8 mouse cellular contexts compared by ENCODE assay signal in genomic region chr8:80739155-80739924, GRCm38 (mm10). TPM values are rescaled to one million over a fixed set of nuclear protein-coding genes. Genes with fewer than 3 reads are reported as not detected.
DNase-seq lines count a peak whose midpoint lies in the region; ATAC-seq lines count a peak whose summit lies in the region.
"Not testable (repeated sequence)": the region's sequence is repeated elsewhere in the genome, so short reads cannot be mapped to it uniquely, and the experiment has no call there.

Gene Smarca5, minus strand, starts transcription at chr8:80739497.

- DNase-seq in T-cell, adult 2 months (ENCODE audit: low spot score): peak; percentile 95
- DNase-seq in cerebellum, postnatal 25 days: peak; percentile 97 to 98
- peak; percentile 89 to 93 for DNase-seq in frontal cortex, postnatal 25 days (ENCODE audit: low spot score in 2 of 2)
- peak; percentile 87 for DNase-seq in hindbrain, embryonic 14.5 days (ENCODE audit: low spot score)
- peak; percentile 95 to 96 for DNase-seq in layer of hippocampus, postnatal 36 days
- DNase-seq in lung, postnatal 25 days (ENCODE audit: low spot score): peak; percentile 94
- peak; percentile 74 for DNase-seq in retina, adult 2 months (ENCODE audit: low read depth, low spot score)
- DNase-seq in thymus, postnatal 25 days: peak; percentile 95

- H3K9ac ChIP-seq in hindbrain, embryonic 14.5 days: peak within 1 kb of the TSS; percentile 73

- H3K4me3 ChIP-seq in hindbrain, embryonic 14.5 days (replicated peaks; ENCODE audit: low read length): peak within 1 kb of the TSS; percentile 74

- H3K27me3 ChIP-seq in hindbrain, embryonic 14.5 days (ENCODE audit: control insufficient read depth, insufficient read depth, low read length): not testable (repeated sequence)

- H3K4me2 ChIP-seq in hindbrain, embryonic 14.5 days (replicated peaks): peak within 1 kb of the TSS; percentile 71

- peak; percentile 96 for ATAC-seq in hindbrain, embryonic 14.5 days (ENCODE audit: low FRiP score)

- H3K27ac ChIP-seq in hindbrain, embryonic 14.5 days: peak within 1 kb of the TSS; percentile 95

- not testable (repeated sequence) for H3K9me3 ChIP-seq in hindbrain, embryonic 14.5 days (ENCODE audit: control insufficient read depth, low read length)

- H3K4me1 ChIP-seq in hindbrain, embryonic 14.5 days (replicated peaks; ENCODE audit: control insufficient read depth, insufficient read depth, low read length): not testable (repeated sequence)

- peaks cover 17% of the 10 kb centered on the region for H3K36me3 ChIP-seq in hindbrain, embryonic 14.5 days (replicated peaks; ENCODE audit: control insufficient read depth, insufficient read depth)

- WGBS in hindbrain, embryonic 14.5 days: 2% methylated on average over 75 of the region's 91 CpGs

RNA-seq across cellular contexts. Expression of gene Smarca5, which starts in this region (rescaled TPM):
- 56.7 and 61.3 TPM in 2 replicates for polyA plus RNA-seq in hindbrain, embryonic 14.5 days (2014; fragmentation: Nextera tagmentation; extraction: Ambion mirVana)
- total RNA-seq in layer of hippocampus, postnatal 36 days (2021): 10 to 100 TPM; 62.9 to 64.6 TPM

Comparison
In these comparisons a context has a peak if more than half of its experiments do, and no peak if none do; other contexts are left out.
1. Peak in every context shown above with its lines: DNase-seq, ATAC-seq, H3K4me3 ChIP-seq and H3K27ac ChIP-seq.